Mouse (Mus musculus) ES-Bruce4 (cell line): ENCODE results near the gene Rad21l. TPM values are rescaled to one million over a fixed set of nuclear protein-coding genes. Genes with fewer than 3 reads are reported as not detected.

ENCODE experiments used
- H3K27ac ChIP-seq: 2 replicates; pipeline ENCODE4 v1.5.1; 2012; ENCODE audit warnings: low read length, inconsistent platforms; ENCODE audit not compliant: insufficient read depth
- H3K27me3 ChIP-seq: 2 replicates; pipeline ENCODE4 v1.6.1; 2012; ENCODE audit warnings: mild to moderate bottlenecking, low read length, inconsistent platforms; ENCODE audit not compliant: control insufficient read depth, poor library complexity, insufficient read depth, severe bottlenecking
- H3K36me3 ChIP-seq: 2 replicates; pipeline ENCODE4 v1.6.1; 2012; ENCODE audit warnings: inconsistent platforms, mild to moderate bottlenecking, low read length, moderate library complexity; ENCODE audit not compliant: control insufficient read depth, poor library complexity, insufficient read depth, severe bottlenecking
- H3K4me1 ChIP-seq: one replicate; pipeline ENCODE4 v1.8.1; 2011; ENCODE audit warnings: low read length; ENCODE audit not compliant: control insufficient read depth, insufficient read depth
- H3K4me3 ChIP-seq: 2 replicates; pipeline ENCODE4 v1.5.1; 2011; ENCODE audit warnings: low read depth, mild to moderate bottlenecking, low read length
- H3K9ac ChIP-seq: 2 replicates; pipeline ENCODE4 v1.6.1; 2012; ENCODE audit warnings: low read depth, mild to moderate bottlenecking, inconsistent platforms; ENCODE audit not compliant: poor library complexity, severe bottlenecking
- H3K9me3 ChIP-seq: replicated peaks from 2 replicates; pipeline ENCODE4 v1.6.1; 2012; ENCODE audit warnings: mild to moderate bottlenecking, low read length, inconsistent platforms; ENCODE audit not compliant: control insufficient read depth, poor library complexity, insufficient read depth, severe bottlenecking
- CTCF ChIP-seq: IDR thresholded peaks from one replicate; pipeline ENCODE4 v1.8.1; 2011; ENCODE audit warnings: low read depth, low read length
- EP300 ChIP-seq: IDR thresholded peaks from 2 replicates; pipeline ENCODE4 v1.6.1; 2011; ENCODE audit warnings: low read depth, low read length; ENCODE audit not compliant: insufficient read depth
- POLR2A ChIP-seq: IDR thresholded peaks from one replicate; pipeline ENCODE4 v1.8.1; 2011; ENCODE audit warnings: low read length; ENCODE audit not compliant: insufficient read depth
- polyA plus RNA-seq: library from polyadenylated mRNA; stranded (reverse); fragments of >200 nt; gene quantifications from 2 replicates; pipeline ENCODE4 v1.2.4, GENCODE M21; 2011; ENCODE audit warnings: low read depth; ENCODE audit not compliant: missing spikeins, insufficient read depth, insufficient read length

Gene Rad21l
- polyA plus RNA-seq, 1 experiment: not detected

DNA sequence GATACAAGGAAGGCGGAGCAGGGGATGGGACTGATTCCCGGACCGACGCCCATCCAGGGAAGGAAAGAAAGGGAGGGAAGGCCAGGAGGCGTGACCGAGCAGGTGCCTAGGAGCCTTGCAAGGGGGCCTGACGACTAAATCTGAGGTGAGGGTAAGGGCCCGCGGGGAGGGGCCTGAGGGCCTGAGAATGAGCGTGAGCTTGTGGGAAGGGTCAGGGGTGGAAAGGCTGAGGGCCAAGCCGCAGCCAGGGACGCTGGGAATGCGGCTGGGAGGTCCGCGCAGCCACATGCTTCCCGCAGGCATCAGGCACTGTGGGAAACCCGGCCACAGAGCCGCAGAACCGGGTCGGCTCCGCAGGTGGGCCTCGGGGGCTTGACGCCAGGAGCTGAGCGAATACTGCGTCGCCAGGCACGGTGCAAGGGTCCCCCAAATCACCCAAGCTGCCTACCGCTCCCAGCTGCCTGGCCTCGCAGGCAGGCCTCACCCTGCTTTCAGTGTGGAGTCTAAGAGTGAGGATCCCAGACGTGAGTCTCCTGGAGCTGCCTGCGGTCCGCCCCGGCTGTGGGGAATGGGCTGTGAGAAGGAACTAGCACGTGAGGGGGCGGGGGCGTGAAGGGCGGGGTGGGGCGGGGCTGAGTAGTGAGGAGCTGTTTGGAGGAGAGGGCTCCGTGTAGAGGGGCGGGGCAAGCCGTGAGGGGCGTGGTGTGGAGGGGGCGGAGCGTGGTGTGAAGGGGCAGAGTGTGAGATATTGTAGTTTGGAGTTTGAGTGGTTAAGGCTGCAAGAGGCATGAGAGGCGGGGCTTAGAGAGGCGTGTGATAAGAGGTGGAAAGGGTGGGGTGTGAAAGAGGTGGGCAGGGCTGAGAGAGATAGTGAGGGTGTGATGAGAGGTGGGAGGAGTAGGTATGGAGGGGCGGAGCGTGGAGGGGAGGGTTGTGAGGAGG lies 2.0 kb upstream of the Rad21l start:
- H3K4me3 ChIP-seq: peak overlapping the region; percentile 11; the same call in 1 of the 2 replicates
- H3K36me3 ChIP-seq: no peaks in the 10 kb centered on the region
- no peak overlapping the region for H3K9ac ChIP-seq
- 0 out of 2 replicates have a peak, but pooled peaks cover 1% of the 10 kb centered on the region for H3K27me3 ChIP-seq
- no peak for TF ChIP-seq EP300
- TF ChIP-seq POLR2A: no peak
- TF ChIP-seq CTCF: no peak
- no peaks in the 10 kb centered on the region for H3K9me3 ChIP-seq
- H3K27ac ChIP-seq: no peak overlapping the region
- no peaks in the 10 kb centered on the region for H3K4me1 ChIP-seq

DNA sequence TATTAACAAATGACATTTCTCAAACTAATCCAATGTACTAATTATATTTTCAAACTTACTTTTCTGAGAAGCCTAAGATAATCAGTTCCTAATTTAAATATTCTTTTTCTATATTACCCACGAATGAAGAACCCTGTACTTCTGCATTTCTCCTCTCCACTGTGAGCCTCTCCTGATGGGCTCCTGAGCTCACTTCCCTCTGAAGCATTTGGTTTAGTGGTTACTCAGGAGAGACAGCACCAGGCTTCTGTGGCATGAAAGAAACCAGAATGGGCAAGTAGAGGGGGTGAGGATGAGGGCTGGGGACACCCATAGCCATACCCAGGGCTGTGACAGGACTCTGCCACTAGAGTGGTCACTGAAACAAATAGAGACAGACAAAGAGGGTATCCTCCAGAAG lies 16.3 kb downstream of the Rad21l start:
- no peak overlapping the region for H3K4me3 ChIP-seq
- H3K27ac ChIP-seq: no peak overlapping the region
- no peaks in the 10 kb centered on the region for H3K36me3 ChIP-seq
- H3K9me3 ChIP-seq: no peaks in the 10 kb centered on the region
- TF ChIP-seq POLR2A (no peak), EP300 (no peak), CTCF (no peak)
- H3K9ac ChIP-seq: no peak overlapping the region
- H3K27me3 ChIP-seq: no peaks in the 10 kb centered on the region
- no peaks in the 10 kb centered on the region for H3K4me1 ChIP-seq

DNA sequence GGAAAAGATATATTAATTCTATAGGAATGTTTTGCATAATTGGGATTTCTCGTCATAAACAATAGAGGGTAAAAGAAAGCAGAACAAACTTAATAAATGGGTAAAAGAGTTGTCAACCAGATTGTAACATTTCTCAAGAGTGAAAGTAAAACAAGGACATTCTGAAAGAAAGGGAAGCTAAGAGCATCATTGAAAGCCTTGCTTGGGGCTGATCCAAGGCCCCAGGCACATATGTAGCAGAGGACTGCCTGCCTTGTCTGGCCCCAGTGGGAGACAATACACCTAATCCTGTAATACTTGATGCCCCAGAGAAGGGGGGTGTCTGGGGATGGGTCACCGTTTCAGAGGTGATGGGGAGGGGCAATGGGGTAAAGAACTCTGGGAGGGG lies 32.3 kb downstream of the Rad21l start:
- Histone ChIP-seq H3K36me3 (no peaks in the 10 kb centered on the region), H3K4me1 (no peaks in the 10 kb centered on the region), H3K9me3 (no peaks in the 10 kb centered on the region), H3K9ac (no peak overlapping the region), H3K27ac (no peak overlapping the region), H3K4me3 (no peak overlapping the region), H3K27me3 (peaks cover 6% of the 10 kb centered on the region)
- TF ChIP-seq POLR2A (no peak), CTCF (no peak), EP300 (no peak)

DNA sequence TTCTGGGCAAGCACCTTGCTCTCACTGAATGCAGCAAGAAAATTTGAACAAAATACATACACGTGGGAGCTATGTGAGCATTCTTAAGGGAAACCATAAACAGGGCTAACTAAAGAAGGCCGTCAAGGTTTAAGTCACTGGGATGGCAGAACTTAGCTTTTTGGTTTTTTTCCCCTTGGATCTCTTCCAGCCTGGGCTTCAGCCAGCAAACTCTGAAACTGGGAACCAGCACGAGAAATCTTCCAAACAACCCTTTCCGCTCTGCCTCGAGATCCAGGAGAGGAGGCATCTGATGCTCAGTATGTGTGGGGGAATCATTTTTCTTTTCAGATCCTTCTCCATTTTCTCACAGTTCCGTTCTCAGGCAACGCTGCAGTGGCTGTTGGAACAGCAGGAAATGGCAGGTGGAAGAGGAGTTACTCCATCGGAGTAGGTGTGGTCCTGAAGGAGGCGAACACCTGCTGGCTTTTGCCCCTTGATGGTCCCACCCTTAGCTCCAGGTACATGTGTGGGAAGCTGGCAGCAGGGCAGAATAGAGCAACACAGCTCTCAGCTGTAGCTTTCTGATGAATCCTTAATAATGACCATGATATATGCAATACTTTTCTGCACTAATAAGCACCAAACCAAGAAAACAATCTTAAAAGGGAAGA lies 32.8 kb downstream of the Rad21l start:
- no peak for TF ChIP-seq CTCF
- TF ChIP-seq EP300: no peak
- no peak for TF ChIP-seq POLR2A
- Histone ChIP-seq H3K27me3 (peaks cover 6% of the 10 kb centered on the region), H3K27ac (no peak overlapping the region), H3K4me1 (no peaks in the 10 kb centered on the region), H3K9me3 (no peaks in the 10 kb centered on the region), H3K36me3 (no peaks in the 10 kb centered on the region), H3K4me3 (no peak overlapping the region), H3K9ac (no peak overlapping the region)

DNA sequence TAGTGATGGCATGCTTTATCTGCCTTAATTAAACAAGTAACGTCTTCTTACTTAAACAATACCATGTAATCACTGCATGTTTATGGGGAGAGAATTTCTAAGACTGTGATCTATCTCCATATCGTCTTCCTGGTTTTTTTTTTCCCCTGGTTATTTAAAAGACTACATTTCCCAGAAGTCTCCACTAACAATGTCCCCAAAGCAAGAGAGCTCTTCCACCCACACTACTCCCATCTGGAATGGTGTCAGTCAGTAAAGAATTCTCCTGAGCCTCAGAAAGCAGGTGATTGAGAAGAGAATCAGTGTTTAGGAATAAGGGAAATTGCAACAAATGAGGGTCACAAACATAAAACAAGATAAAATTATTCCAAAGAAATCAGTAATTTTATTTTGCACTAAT lies 33.4 kb downstream of the Rad21l start:
- Histone ChIP-seq H3K4me1 (no peaks in the 10 kb centered on the region), H3K27ac (no peak overlapping the region), H3K9ac (no peak overlapping the region), H3K36me3 (no peaks in the 10 kb centered on the region), H3K27me3 (peaks cover 6% of the 10 kb centered on the region), H3K9me3 (no peaks in the 10 kb centered on the region), H3K4me3 (no peak overlapping the region)
- TF ChIP-seq POLR2A: no peak
- TF ChIP-seq CTCF: no peak
- no peak for TF ChIP-seq EP300

DNA sequence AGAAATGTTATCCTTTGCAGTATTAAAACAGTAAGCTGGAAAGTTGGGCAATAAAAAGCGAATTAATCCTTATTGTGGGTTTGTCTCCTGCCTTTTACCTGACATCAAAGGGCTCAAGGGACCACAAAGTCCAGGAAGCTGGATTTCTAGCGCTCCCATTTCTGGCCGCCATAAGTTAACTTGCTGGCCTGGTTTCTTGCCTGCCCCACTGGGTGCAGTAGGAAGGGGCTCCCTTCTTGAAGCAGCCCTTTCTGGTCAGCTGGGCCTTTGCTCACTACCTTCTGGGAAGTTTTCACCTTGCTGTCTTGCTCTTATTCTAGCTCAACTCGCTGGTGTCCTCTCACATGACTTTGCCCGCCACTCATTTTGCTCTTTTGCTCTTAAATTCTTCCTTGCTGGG lies 35.4 kb downstream of the Rad21l start:
- Histone ChIP-seq H3K4me3 (no peak overlapping the region), H3K27me3 (peaks cover 6% of the 10 kb centered on the region), H3K9ac (no peak overlapping the region), H3K27ac (no peak overlapping the region), H3K4me1 (no peaks in the 10 kb centered on the region), H3K36me3 (no peaks in the 10 kb centered on the region), H3K9me3 (no peaks in the 10 kb centered on the region)
- TF ChIP-seq CTCF (no peak), EP300 (no peak), POLR2A (no peak)
